Mouse (Mus musculus): ENCODE results near the gene Med27.

- TF ChIP-seq MAX (IDR thresholded peaks at IDR 0.05; ENCODE audit: low read length) (no peak), BHLHE40 (IDR thresholded peaks at IDR 0.05; ENCODE audit: low read depth, low read length) (no peak), ZNF384 (IDR thresholded peaks at IDR 0.05; ENCODE audit: low read depth, low read length) (no peak), POLR2A (IDR thresholded peaks at IDR 0.05; ENCODE audit: low read depth, low read length) (no peak)
Observed at GRCm38 (mm10) chr2:29451368-29451999, 104.9 kb downstream of the Med27 start.

All from CH12.LX (cell line).